Mouse (Mus musculus) stomach, embryonic 14.5 days (tissue): ENCODE data around the gene Ldlrad3. TPM values are rescaled to one million over a fixed set of nuclear protein-coding genes. Genes with fewer than 3 reads are reported as not detected.

Experiments used
- ATAC-seq: fragments of 200-750 bp; cut with Nextera tagmentation; 2 replicates; pipeline ENCODE4 v1.8.0; 2017; ENCODE audit warnings: low read depth, moderate TSS enrichment; ENCODE audit not compliant: insufficient number of reproducible peaks, insufficient read depth, low FRiP score
- H3K27ac ChIP-seq: fragments of 300-500 bp; sonication (generic); 2 replicates; pipeline ENCODE4 v1.5.1; 2014; ENCODE audit warnings: mild to moderate bottlenecking, low read length, moderate library complexity, mixed read lengths
- H3K27me3 ChIP-seq: fragments of 300-500 bp; sonication (generic); 2 replicates; pipeline ENCODE4 v1.6.1; 2014; ENCODE audit warnings: low read length, control low read depth, mixed read lengths; ENCODE audit not compliant: control insufficient read depth, insufficient read depth
- H3K36me3 ChIP-seq: fragments of 300-500 bp; sonication (generic); 2 replicates; pipeline ENCODE4 v1.6.1; 2014; ENCODE audit warnings: mild to moderate bottlenecking, control low read depth, low read length, moderate library complexity, mixed read lengths; ENCODE audit not compliant: control insufficient read depth, insufficient read depth
- H3K4me1 ChIP-seq: fragments of 300-500 bp; sonication (generic); 2 replicates; pipeline ENCODE4 v1.6.1; 2014; ENCODE audit warnings: low read length, control low read depth, mixed read lengths; ENCODE audit not compliant: control insufficient read depth, insufficient read depth
- H3K4me2 ChIP-seq: fragments of 300-500 bp; sonication (generic); replicated peaks from 2 replicates; pipeline ENCODE4 v1.6.1; 2014; ENCODE audit warnings: low read depth, low read length, control low read depth
- H3K4me3 ChIP-seq: fragments of 300-500 bp; sonication (generic); 2 replicates; pipeline ENCODE4 v1.5.1; 2014; ENCODE audit warnings: low read depth, low read length, control low read depth
- H3K9ac ChIP-seq: fragments of 300-500 bp; sonication (generic); replicated peaks from 2 replicates; pipeline ENCODE4 v1.6.1; 2014; ENCODE audit warnings: low read depth, mild to moderate bottlenecking, control low read depth, low read length, moderate library complexity, mixed read lengths
- H3K9me3 ChIP-seq: fragments of 300-500 bp; sonication (generic); 2 replicates; pipeline ENCODE4 v1.6.1; 2016; ENCODE audit warnings: low read depth, low read length, control low read depth; ENCODE audit not compliant: control insufficient read depth
- WGBS: fragments of 180-500 bp; shearing (Covaris S2); extraction: QIAGEN DNeasy Blood & Tissue Kit; methylation state at CpG from one replicate; pipeline ENCODE4 v1.1.7; 2014; 5-methylcytosine and 5-hydroxymethylcytosine counted together
- polyA plus RNA-seq: library from polyadenylated mRNA; unstranded; fragments of >200 nt; fragmentation: Nextera tagmentation; extraction: Ambion mirVana; gene quantifications from 2 replicates; pipeline ENCODE4 v1.2.1, GENCODE M21; 2014

The Ldlrad3 gene
- polyA plus RNA-seq, 1 experiment from 2014 or later: 52.3 TPM

- H3K27me3 ChIP-seq: no peaks in the 10 kb centered on the region
- H3K4me3 ChIP-seq: no peak overlapping the region
- no peak overlapping the region for H3K4me2 ChIP-seq
- ATAC-seq: no peak
- H3K9ac ChIP-seq: no peak overlapping the region
- H3K9me3 ChIP-seq: no peaks in the 10 kb centered on the region
- peaks cover 11% of the 10 kb centered on the region; the same call in 1 of the 2 replicates for H3K4me1 ChIP-seq
- 73% methylated on average over 3 of the region's 3 CpGs for WGBS
- H3K27ac ChIP-seq: no peak overlapping the region
- H3K36me3 ChIP-seq: no peaks in the 10 kb centered on the region
Measured at GRCm38 (mm10) chr2:101986344-101987087, 199.7 kb downstream of the Ldlrad3 start.

GRCm38 (mm10) chr2:101983853-101984543 lies 202.2 kb downstream of the Ldlrad3 start:
- 82% methylated on average over 9 of the region's 9 CpGs for WGBS
- H3K36me3 ChIP-seq: no peaks in the 10 kb centered on the region
- no peak overlapping the region for H3K27ac ChIP-seq
- H3K4me3 ChIP-seq: no peak overlapping the region
- peaks cover 14% of the 10 kb centered on the region for H3K4me1 ChIP-seq
- no peaks in the 10 kb centered on the region for H3K9me3 ChIP-seq
- H3K4me2 ChIP-seq: no peak overlapping the region
- no peak overlapping the region for H3K9ac ChIP-seq
- no peak for ATAC-seq
- no peaks in the 10 kb centered on the region for H3K27me3 ChIP-seq

GRCm38 (mm10) chr2:101983082-101983852 lies 202.9 kb downstream of the Ldlrad3 start:
- no peak for ATAC-seq
- H3K9me3 ChIP-seq: no peaks in the 10 kb centered on the region
- H3K4me3 ChIP-seq: no peak overlapping the region
- H3K27me3 ChIP-seq: no peaks in the 10 kb centered on the region
- H3K36me3 ChIP-seq: no peaks in the 10 kb centered on the region
- H3K9ac ChIP-seq: no peak overlapping the region
- no peak overlapping the region for H3K4me2 ChIP-seq
- peaks cover 20% of the 10 kb centered on the region for H3K4me1 ChIP-seq
- WGBS: 37% methylated on average over 15 of the region's 15 CpGs
- H3K27ac ChIP-seq: no peak overlapping the region

DNA sequence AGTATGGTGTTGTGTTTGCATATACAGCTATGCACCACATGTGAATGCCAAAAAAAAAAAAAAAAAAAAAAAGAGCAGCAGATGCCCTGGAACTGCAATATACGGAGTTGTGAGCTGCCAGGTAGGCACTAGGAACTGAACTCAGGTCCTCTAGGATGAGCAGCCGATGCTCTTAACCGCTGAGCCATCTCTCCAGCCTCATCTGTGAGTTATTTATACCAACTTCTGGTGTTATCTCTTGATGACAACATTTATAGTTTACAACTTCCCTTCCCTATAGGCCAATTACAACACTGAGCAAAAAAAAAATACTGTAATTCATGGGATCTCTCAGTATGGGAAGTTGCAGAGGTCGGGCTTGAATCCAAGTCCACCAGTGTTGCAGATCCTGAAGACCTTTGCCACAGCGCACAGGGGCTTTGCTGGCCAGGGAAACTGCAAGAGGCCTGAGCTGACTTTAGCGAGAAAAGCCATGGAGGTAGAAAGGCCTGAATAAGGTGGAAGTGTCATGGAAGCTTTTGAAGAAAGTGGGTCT lies 204.2 kb downstream of the Ldlrad3 start:
- H3K4me1 ChIP-seq: peaks cover 20% of the 10 kb centered on the region
- H3K9ac ChIP-seq: no peak overlapping the region
- H3K4me2 ChIP-seq: no peak overlapping the region
- H3K27ac ChIP-seq: no peak overlapping the region
- ATAC-seq: no peak
- no peaks in the 10 kb centered on the region for H3K27me3 ChIP-seq
- no peaks in the 10 kb centered on the region for H3K9me3 ChIP-seq
- no peak overlapping the region for H3K4me3 ChIP-seq
- no peaks in the 10 kb centered on the region for H3K36me3 ChIP-seq
- 90% methylated on average over 6 of the region's 6 CpGs for WGBS

GRCm38 (mm10) chr2:101981211-101981610 lies 205.0 kb downstream of the Ldlrad3 start:
- Histone ChIP-seq H3K4me2 (no peak overlapping the region), H3K27me3 (no peaks in the 10 kb centered on the region), H3K9ac (no peak overlapping the region), H3K4me3 (no peak overlapping the region), H3K36me3 (no peaks in the 10 kb centered on the region), H3K4me1 (peaks cover 20% of the 10 kb centered on the region), H3K27ac (no peak overlapping the region), H3K9me3 (no peaks in the 10 kb centered on the region)
- no peak for ATAC-seq
- 81% methylated on average over 2 of the region's 2 CpGs for WGBS

- 80% methylated on average over 8 of the region's 8 CpGs for WGBS
- no peaks in the 10 kb centered on the region for H3K27me3 ChIP-seq
- peaks cover 20% of the 10 kb centered on the region for H3K4me1 ChIP-seq
- no peak overlapping the region for H3K4me2 ChIP-seq
- no peak for ATAC-seq
- no peak overlapping the region for H3K4me3 ChIP-seq
- no peaks in the 10 kb centered on the region for H3K36me3 ChIP-seq
- H3K9ac ChIP-seq: no peak overlapping the region
- no peak overlapping the region for H3K27ac ChIP-seq
- H3K9me3 ChIP-seq: no peaks in the 10 kb centered on the region
Measured at GRCm38 (mm10) chr2:101980456-101980947, 205.7 kb downstream of the Ldlrad3 start.

- peaks cover 20% of the 10 kb centered on the region for H3K4me1 ChIP-seq
- H3K27me3 ChIP-seq: no peaks in the 10 kb centered on the region
- peak; percentile 49; the same call in 1 of the 2 replicates for ATAC-seq
- no peak overlapping the region for H3K9ac ChIP-seq
- H3K36me3 ChIP-seq: no peaks in the 10 kb centered on the region
- no peak overlapping the region for H3K4me2 ChIP-seq
- no peaks in the 10 kb centered on the region for H3K9me3 ChIP-seq
- 0 out of 2 replicates have a peak overlapping the region, but pooled peaks have one; percentile 24 for H3K27ac ChIP-seq
- H3K4me3 ChIP-seq: no peak overlapping the region
- 32% methylated on average over 21 of the region's 21 CpGs for WGBS
Measured at GRCm38 (mm10) chr2:101978534-101979525, 207.4 kb downstream of the Ldlrad3 start.
